Mouse (Mus musculus) lung, adult 2 months (tissue): ENCODE measurements around the gene Pld2.

Experiments
- CTCF ChIP-seq: fragments of 200-500 bp; IDR thresholded peaks from 2 replicates; pipeline ENCODE4 v1.5.1; 2011; ENCODE audit warnings: mild to moderate bottlenecking, low read length, control low read depth; ENCODE audit not compliant: insufficient read depth
- POLR2A ChIP-seq: fragments of 200-500 bp; IDR thresholded peaks from 2 replicates; pipeline ENCODE4 v1.6.1; 2011; ENCODE audit warnings: low read depth, mild to moderate bottlenecking, control low read depth, low read length, borderline replicate concordance; ENCODE audit errors: extremely low read depth

- TF ChIP-seq POLR2A (no peak), CTCF (no peak)
These were observed 28.6 kb upstream of the Pld2 start for GRCm38 (mm10) chr11:70511242-70511641.
